ENCODE assay signal across 19 mouse cellular contexts in genomic region chr10:90116867-90117266, GRCm38 (mm10).
"Had no signal": no experiment of that assay in that cellular context is flagged by ENCODE, and none has a peak within 500 bp of the region (broad histone marks: within the 10 kb centered on the region; RNA-seq: fewer than 3 reads in every experiment).

No protein-coding gene starts in this region.

- H3K4me2 ChIP-seq: kidney, embryonic 15.5 days; lung, embryonic 14.5 days; midbrain, embryonic 12.5 days; midbrain, embryonic 15.5 days; neural tube, embryonic 13.5 days had no signal

- H3K4me3 ChIP-seq: kidney, embryonic 15.5 days; left cerebral cortex, adult 2 months; midbrain, embryonic 12.5 days; midbrain, embryonic 15.5 days; neural tube, embryonic 13.5 days had no signal

- H3K9me3 ChIP-seq: kidney, embryonic 15.5 days; midbrain, embryonic 12.5 days; midbrain, embryonic 15.5 days; neural tube, embryonic 13.5 days had no signal

- DNase-seq: kidney, postnatal 10 days; kidney, postnatal 36 days; layer of hippocampus, postnatal 36 days; liver, postnatal 0 days; lung, embryonic 14.5 days; retina, postnatal 1 day; right cerebral cortex, postnatal 25 days; spleen, adult 18-20 months; thymus, adult 2 months; thymus, postnatal 14 days; thymus, postnatal 4 days had no signal

- H3K36me3 ChIP-seq: kidney, embryonic 15.5 days; midbrain, embryonic 12.5 days; midbrain, embryonic 15.5 days; neural tube, embryonic 13.5 days had no signal

- ATAC-seq: liver, postnatal 0 days; lung, postnatal 0 days; midbrain, embryonic 15.5 days had no signal

- H3K9ac ChIP-seq: kidney, embryonic 15.5 days; liver, embryonic 14.5 days; liver, postnatal 0 days; lung, embryonic 14.5 days; midbrain, embryonic 12.5 days; midbrain, embryonic 15.5 days; neural tube, embryonic 13.5 days had no signal

- H3K27ac ChIP-seq: kidney, embryonic 15.5 days; left cerebral cortex, adult 2 months; liver, embryonic 14.5 days; macrophage; midbrain, embryonic 12.5 days; midbrain, embryonic 15.5 days; neural tube, embryonic 13.5 days had no signal

- H3K4me1 ChIP-seq: kidney, embryonic 15.5 days; midbrain, embryonic 12.5 days; midbrain, embryonic 15.5 days; neural tube, embryonic 13.5 days had no signal

- H3K27me3 ChIP-seq: kidney, embryonic 15.5 days; midbrain, embryonic 12.5 days; midbrain, embryonic 15.5 days; neural tube, embryonic 13.5 days had no signal
